Mouse (Mus musculus): ENCODE measurements around the gene Cst7.
A peak's percentile ranks its signal among the peaks of the same experiment; 100 is the strongest.

DNA sequence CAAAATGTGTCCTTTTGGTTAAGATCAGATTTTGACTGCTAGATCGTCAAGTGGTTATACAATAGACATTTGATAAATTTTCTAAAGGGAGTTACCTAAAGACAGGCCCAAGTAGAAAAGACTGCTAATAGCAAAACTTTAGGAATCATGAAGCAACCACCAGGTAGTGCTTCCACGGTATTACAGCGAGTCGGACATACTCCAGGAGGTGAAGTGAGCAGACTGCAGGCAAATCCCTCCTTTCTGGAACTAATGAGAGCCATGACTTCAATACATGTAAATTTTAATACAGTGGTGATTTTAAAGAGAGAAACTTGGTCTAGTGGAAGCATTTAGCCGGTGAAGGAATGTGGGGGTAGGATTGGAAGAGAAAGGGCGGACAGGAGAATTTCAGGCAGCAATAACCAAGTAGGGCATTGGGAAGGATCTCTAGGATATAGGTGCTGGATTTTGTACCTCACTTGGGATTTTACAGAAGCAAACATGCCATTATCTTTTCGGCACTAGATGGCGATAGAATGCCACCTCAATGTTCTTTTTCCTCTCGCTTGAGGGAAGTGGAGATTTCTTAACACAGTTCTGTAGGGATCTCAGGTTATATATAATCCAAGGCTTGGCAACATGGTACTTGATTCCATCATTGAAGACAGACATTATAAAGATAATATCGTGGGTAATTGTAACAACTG, 38.8 kb downstream of the Cst7 start:
- no peak for TF ChIP-seq MAFK (IDR thresholded peaks at IDR 0.05; ENCODE audit: insufficient read depth, low read depth, low read length)
- TF ChIP-seq ZC3H11A (IDR thresholded peaks at IDR 0.05; ENCODE audit: borderline replicate concordance, low read depth, low read length) = peak; percentile 96
- no peak for TF ChIP-seq ZNF384 (IDR thresholded peaks at IDR 0.05; ENCODE audit: low read depth, low read length)
- no peak for TF ChIP-seq CHD2 (IDR thresholded peaks at IDR 0.05; ENCODE audit: low read depth, low read length)

All from ES-E14 (cell line).